Mouse (Mus musculus): Measurements from ENCODE around the gene Styk1. TPM values are rescaled to one million over a fixed set of nuclear protein-coding genes. Genes with fewer than 3 reads are reported as not detected.

Styk1 gene
- 3.4 and 4.3 TPM in 2 replicates for polyA plus RNA-seq (2015; fragmentation: Nextera tagmentation; extraction: Ambion mirVana)

DNA sequence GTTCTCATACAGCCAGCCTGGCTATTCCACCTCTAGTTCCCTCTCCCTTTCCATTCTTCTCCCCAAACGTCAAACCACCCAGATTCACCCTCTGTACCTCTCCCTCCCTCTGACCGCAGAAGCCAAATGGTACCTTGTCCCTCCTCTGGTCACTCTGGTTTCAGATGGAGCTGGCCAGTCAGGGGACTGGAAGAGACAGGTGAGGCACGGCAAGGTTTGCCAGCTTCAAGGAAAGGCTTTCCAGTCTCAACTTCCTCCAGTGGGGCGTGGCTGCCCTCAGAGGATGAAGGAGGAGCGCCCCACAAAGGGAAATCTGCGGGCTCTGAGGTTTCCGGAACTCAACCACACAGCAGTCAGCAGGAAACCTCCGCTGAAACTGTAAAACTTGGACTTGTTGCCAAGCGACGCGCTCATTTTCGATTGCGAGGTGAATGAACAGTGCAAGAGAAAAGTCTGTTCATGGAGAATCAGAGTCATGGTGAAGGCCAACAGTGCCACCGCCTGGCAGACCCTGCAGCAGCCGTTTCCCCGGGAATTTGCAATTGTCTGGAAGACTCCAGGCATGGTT lies at the start of gene Styk1:
TSS of gene Styk1 (minus strand) at position 246 of the 568 bp plus-strand sequence.
- H3K4me1 ChIP-seq: peaks cover 6% of the 10 kb centered on the region; the same call in 1 of the 2 replicates
- H3K4me2 ChIP-seq (replicated peaks): peak within 1 kb of the TSS; percentile 65
- no peaks in the 10 kb centered on the region for H3K27me3 ChIP-seq
- peak within 1 kb of the TSS; percentile 35 for H3K4me3 ChIP-seq
- WGBS: 1% methylated on average over 16 of the region's 16 CpGs
- H3K36me3 ChIP-seq: no peaks in the 10 kb centered on the region
- H3K9ac ChIP-seq (replicated peaks): peak within 1 kb of the TSS; percentile 36; the same call in 1 of the 2 replicates
- no peak within 1 kb of the TSS for H3K27ac ChIP-seq (replicated peaks)
- no peaks in the 10 kb centered on the region for H3K9me3 ChIP-seq
- peak; percentile 92 for ATAC-seq (replicated peaks)

GRCm38 (mm10) chr6:131403036-131403435 lies 49.6 kb upstream of the Styk1 start:
- H3K4me3 ChIP-seq: no peak overlapping the region
- H3K36me3 ChIP-seq: no peaks in the 10 kb centered on the region
- no peak for ATAC-seq (replicated peaks)
- H3K4me1 ChIP-seq: no peaks in the 10 kb centered on the region
- no peaks in the 10 kb centered on the region for H3K9me3 ChIP-seq
- no peak overlapping the region for H3K4me2 ChIP-seq (replicated peaks)
- 44% methylated on average over 2 of the region's 2 CpGs for WGBS
- H3K9ac ChIP-seq (replicated peaks): no peak overlapping the region
- H3K27me3 ChIP-seq: no peaks in the 10 kb centered on the region
- H3K27ac ChIP-seq (replicated peaks): no peak overlapping the region

- Histone ChIP-seq H3K27me3 (no peaks in the 10 kb centered on the region), H3K9me3 (no peaks in the 10 kb centered on the region), H3K4me3 (no peak overlapping the region), H3K36me3 (no peaks in the 10 kb centered on the region), H3K9ac (replicated peaks) (no peak overlapping the region), H3K4me1 (no peaks in the 10 kb centered on the region), H3K4me2 (replicated peaks) (no peak overlapping the region), H3K27ac (replicated peaks) (peak overlapping the region; percentile 37)
- ATAC-seq (replicated peaks): no peak
Observed at GRCm38 (mm10) chr6:131402606-131403005, 49.2 kb upstream of the Styk1 start.

DNA sequence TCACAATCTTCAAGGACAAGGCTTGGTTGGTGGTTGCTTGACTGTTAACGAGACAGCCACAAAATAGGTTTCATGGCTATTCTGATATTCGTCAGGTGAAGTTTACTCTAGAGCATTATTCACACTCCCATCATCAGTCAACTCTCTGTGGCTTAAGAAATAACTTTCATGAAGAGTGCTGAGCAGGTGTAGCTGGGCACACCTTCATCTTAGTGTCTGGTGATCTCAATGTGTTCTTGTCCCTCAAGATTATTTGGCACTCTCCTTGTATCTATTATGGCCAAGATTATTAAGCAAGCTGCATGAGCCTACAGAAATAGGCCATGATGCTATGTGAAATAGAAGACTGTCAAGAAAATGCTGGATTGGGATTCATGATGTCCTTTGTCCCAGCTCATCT lies 47.9 kb upstream of the Styk1 start:
- 86% methylated on average over 2 of the region's 2 CpGs for WGBS
- no peak overlapping the region for H3K9ac ChIP-seq (replicated peaks)
- H3K27me3 ChIP-seq: no peaks in the 10 kb centered on the region
- no peak for ATAC-seq (replicated peaks)
- no peaks in the 10 kb centered on the region for H3K9me3 ChIP-seq
- H3K36me3 ChIP-seq: no peaks in the 10 kb centered on the region
- no peaks in the 10 kb centered on the region for H3K4me1 ChIP-seq
- no peak overlapping the region for H3K27ac ChIP-seq (replicated peaks)
- no peak overlapping the region for H3K4me2 ChIP-seq (replicated peaks)
- no peak overlapping the region for H3K4me3 ChIP-seq

DNA sequence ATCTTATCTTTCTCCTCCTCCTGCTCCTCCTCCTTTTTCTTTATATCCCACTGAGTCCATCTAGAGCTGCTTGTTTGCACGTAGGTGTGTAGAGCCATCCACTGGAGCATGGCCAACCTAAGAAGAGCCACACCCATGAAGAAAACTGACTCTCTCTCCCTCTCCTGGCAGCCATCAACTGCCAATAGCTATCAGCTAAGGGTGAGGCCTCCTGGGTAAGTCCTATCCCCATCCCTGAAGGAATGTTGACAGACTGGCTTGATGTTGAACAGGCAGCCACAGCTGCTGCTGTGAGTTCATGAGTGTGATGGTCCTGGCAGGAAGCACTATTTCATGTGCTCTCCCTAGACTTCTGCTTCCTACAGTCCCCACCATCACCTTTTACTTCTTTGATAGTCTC lies 43.3 kb upstream of the Styk1 start:
- no peak overlapping the region for H3K4me2 ChIP-seq (replicated peaks)
- no peak overlapping the region for H3K9ac ChIP-seq (replicated peaks)
- no peaks in the 10 kb centered on the region for H3K4me1 ChIP-seq
- H3K9me3 ChIP-seq: no peaks in the 10 kb centered on the region
- no peaks in the 10 kb centered on the region for H3K36me3 ChIP-seq
- WGBS: 69% methylated on average over 1 of the region's 1 CpGs
- no peak for ATAC-seq (replicated peaks)
- no peak overlapping the region for H3K4me3 ChIP-seq
- no peak overlapping the region for H3K27ac ChIP-seq (replicated peaks)
- H3K27me3 ChIP-seq: no peaks in the 10 kb centered on the region

DNA sequence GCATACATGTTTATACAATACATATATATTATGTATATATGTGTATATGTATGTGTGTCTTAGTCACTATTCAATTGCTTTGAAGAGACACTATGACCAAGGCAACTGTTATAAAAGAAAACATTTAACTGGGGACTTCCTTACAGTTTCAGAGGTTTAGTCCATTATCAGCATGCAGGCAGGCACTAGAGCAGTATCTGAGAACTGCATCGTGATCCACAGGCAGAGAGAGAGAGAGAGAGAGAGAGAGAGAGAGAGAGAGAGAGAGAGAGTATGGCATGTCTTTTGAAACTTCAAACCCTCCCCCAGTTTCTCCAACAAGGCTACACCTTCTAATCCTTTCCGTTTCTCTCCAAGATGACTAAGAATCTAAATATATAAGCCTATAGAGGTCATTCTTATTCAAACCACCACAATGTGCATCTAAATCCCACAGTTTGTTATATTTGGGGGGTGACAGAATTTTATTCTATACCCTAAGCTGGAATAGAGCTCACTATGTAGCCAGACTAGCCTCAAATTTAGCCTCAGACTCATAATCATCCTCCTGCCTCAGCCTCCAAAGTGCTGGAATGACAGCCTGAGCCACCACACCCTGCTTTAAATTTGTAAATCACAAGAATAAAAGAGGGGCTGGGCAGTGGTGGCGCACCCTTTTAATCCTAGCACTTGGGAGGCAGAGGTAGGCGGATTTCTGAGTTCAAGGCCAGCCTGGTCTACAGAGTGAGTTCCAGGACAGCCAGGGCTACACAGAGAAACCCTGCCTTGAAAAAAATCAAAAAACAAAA lies 40.7 kb upstream of the Styk1 start:
- Histone ChIP-seq H3K27ac (replicated peaks) (no peak overlapping the region), H3K4me2 (replicated peaks) (no peak overlapping the region), H3K9ac (replicated peaks) (no peak overlapping the region), H3K36me3 (no peaks in the 10 kb centered on the region), H3K27me3 (no peaks in the 10 kb centered on the region), H3K9me3 (no peaks in the 10 kb centered on the region), H3K4me1 (no peaks in the 10 kb centered on the region), H3K4me3 (no peak overlapping the region)
- no peak for ATAC-seq (replicated peaks)
- 73% methylated on average over 4 of the region's 4 CpGs for WGBS

DNA sequence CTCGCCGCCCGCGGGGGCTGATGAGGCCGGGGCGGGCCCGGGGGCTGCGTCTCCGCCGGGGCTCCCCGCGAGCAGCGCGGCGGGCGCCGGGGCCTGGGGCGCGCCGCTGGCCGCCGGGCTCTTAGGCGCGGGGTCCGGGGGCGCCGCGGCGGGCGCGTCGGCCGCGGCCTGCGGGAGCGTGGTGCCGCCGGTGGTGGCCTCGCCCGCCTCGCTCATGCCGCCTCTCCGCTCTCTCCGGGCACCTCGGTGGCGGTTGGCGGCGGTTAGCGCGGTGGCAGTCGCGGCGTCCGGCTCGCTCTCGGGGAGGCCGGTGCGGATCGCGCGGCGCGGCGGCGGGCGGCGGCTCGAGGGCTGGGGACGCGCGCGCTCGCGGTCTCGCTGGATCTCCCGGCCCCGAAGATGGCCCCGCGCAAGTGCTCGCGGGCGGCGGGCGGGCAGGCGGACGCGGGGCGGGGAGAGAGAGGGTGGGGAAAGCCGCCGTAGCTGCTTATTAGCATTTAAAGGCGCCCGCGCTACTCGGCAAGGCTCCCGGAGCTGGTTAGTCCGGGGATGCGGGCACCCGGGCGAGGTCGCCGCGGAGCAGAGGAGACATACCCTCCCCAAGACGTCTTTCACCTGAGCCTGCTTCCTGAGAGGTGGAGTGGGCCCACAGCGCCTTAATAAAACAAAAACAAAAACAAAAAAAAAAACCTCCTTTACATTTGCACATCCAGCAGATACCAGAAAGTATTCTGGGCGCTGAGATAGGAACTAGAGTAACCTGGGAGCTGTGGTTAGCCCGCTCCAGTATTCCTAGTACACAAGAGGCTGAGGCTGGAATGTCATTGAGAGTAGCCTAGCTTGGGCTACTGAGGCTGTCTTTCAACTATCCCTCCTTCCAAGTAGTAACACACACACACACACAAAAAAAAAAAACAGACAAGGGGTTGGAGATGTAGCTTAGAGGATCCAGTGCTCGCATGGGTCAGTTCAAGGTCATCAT lies 34.9 kb upstream of the Styk1 start, which contains the start of gene Ybx3:
TSS of gene Ybx3 (minus strand) at position 437 of the 982 bp plus-strand sequence.
- Histone ChIP-seq H3K36me3 (no peaks in the 10 kb centered on the region), H3K4me1 (peaks cover 25% of the 10 kb centered on the region), H3K4me3 (peak within 1 kb of the TSS; percentile 86), H3K9me3 (no peaks in the 10 kb centered on the region), H3K4me2 (replicated peaks) (peak within 1 kb of the TSS; percentile 82), H3K9ac (replicated peaks) (peak within 1 kb of the TSS; percentile 80), H3K27ac (replicated peaks) (peak within 1 kb of the TSS; percentile 87), H3K27me3 (no peaks in the 10 kb centered on the region)
- peak; percentile 94 for ATAC-seq (replicated peaks)
- WGBS: under 1% methylated on average over 67 of the region's 107 CpGs

DNA sequence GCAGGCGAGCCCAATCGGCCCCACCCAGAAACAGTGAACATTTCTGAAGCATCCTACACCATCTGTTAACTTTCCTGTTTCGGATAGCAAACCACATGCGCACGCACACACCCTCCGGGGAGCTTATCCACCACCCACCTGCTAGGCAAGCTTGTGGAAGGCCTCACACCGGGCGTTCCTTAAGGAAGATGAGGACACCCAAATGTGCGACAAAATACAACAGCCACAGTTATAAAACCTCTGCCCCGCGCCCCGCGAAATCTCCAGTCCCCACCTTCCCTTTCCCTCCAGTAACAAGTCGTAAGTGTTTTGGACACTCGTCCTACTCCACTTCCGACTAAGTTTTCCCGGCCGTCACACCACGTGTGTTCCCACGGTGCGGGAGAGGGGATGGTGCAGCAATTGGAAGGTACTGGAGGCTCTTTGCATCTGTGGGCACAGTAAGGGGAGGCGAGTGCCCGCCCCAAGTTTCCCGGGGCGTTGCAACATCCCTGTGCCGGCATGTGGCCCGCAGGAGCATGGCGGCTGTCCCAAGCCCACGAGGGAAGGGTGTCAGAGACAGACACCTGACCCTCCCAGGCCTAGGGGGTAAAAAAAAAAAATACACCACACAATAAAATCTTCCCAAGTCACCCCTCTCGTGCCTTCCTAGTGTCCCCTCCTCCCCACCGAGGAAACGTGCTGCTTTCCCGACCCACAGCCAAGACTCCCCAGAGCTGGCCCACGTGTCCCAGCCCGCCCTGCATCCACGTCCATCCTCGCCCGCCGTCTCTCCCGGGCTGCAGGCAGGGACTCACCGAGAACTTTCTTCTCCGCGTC lies 34.0 kb upstream of the Styk1 start:
- Histone ChIP-seq H3K27ac (replicated peaks) (peak overlapping the region; percentile 87), H3K4me3 (peak overlapping the region; percentile 86), H3K36me3 (no peaks in the 10 kb centered on the region), H3K4me2 (replicated peaks) (peak overlapping the region; percentile 82), H3K27me3 (no peaks in the 10 kb centered on the region), H3K9ac (replicated peaks) (peak overlapping the region; percentile 80), H3K9me3 (no peaks in the 10 kb centered on the region), H3K4me1 (peaks cover 34% of the 10 kb centered on the region)
- ATAC-seq (replicated peaks): peak; percentile 53
- under 1% methylated on average over 43 of the region's 43 CpGs for WGBS

- H3K4me1 ChIP-seq: peaks cover 41% of the 10 kb centered on the region
- 39% methylated on average over 9 of the region's 9 CpGs for WGBS
Observed at GRCm38 (mm10) chr6:131386416-131387019, 33.1 kb upstream of the Styk1 start.

DNA sequence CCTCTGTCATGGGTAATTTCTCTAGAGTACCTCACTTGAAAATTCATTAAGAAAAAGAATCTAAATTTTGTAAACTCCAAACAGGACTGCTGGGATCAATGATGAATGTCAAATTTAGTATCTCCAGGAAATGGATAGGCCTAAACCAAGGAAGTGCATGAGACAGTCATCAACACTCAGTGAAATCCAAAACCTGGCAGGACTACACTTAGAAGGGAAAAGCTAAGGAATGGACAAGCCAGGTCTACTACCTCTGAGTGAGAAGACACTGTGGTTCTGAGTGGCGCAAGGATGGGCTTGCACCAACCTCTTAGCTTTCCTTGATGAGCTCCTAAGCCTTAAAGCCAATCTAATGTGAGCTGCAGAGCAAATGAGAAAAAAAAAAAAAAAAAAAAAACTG lies 32.1 kb upstream of the Styk1 start:
- Histone ChIP-seq H3K27me3 (no peaks in the 10 kb centered on the region), H3K4me1 (peaks cover 41% of the 10 kb centered on the region), H3K4me2 (replicated peaks) (no peak overlapping the region), H3K36me3 (peaks cover under 1% of the 10 kb centered on the region), H3K27ac (replicated peaks) (no peak overlapping the region), H3K9ac (replicated peaks) (no peak overlapping the region), H3K4me3 (no peak overlapping the region), H3K9me3 (no peaks in the 10 kb centered on the region)
- ATAC-seq (replicated peaks): no peak
- WGBS: 97% methylated on average over 1 of the region's 1 CpGs

More at GRCm38 (mm10) chr6:131386416-131387019, 33.1 kb upstream of the Styk1 start:
- Histone ChIP-seq H3K9ac (replicated peaks) (no peak overlapping the region), H3K27me3 (no peaks in the 10 kb centered on the region), H3K27ac (replicated peaks) (no peak overlapping the region), H3K9me3 (no peaks in the 10 kb centered on the region), H3K4me2 (replicated peaks) (peak overlapping the region; percentile 82), H3K36me3 (no peaks in the 10 kb centered on the region), H3K4me3 (peak overlapping the region; percentile 86)
- no peak for ATAC-seq (replicated peaks)

All from forebrain, embryonic 15.5 days (tissue).